Mouse (Mus musculus): ENCODE data around the gene Stk19. TPM values are rescaled to one million over a fixed set of nuclear protein-coding genes. Genes with fewer than 3 reads are reported as not detected.
"Not testable (repeated sequence)": the region's sequence is repeated elsewhere in the genome, so short reads cannot be mapped to it uniquely, and the experiment has no call there.

The Stk19 gene
- polyA plus RNA-seq, 1 experiment from 2014 or later: 25.7 TPM

DNA sequence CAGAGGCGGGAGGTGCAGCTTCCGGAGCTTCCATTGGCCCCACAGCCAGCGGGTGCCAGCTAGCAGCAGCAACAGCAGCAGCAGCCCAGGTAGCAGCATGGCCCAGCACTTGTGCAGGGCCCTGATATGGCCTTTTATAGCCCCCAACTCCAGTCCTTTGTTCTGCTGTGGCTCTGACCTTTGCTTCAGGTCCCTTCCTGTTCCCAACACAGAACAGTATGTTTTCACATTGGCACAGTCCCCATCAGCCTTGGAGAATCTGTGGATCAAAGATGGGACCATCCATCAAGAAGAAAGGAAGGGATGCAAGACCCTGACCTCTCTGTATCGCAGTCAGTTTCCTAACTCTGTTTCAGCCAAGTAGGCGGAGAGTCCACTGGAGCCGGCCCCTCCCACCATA is 32.4 kb downstream of the Stk19 start, which contains the start of gene Cyp21a1:
Gene Cyp21a1 (minus strand): TSS at position 261 of the 400 bp plus-strand sequence.
- H3K9ac ChIP-seq; H3K9me3 ChIP-seq; H3K4me1 ChIP-seq; ATAC-seq (ENCODE audit: insufficient read depth, low FRiP score, low read depth); H3K36me3 ChIP-seq; H3K27me3 ChIP-seq (replicated peaks); H3K4me3 ChIP-seq (replicated peaks); H3K4me2 ChIP-seq; H3K27ac ChIP-seq: not testable (repeated sequence)
- 79% methylated on average over 6 of the region's 6 CpGs for WGBS

DNA sequence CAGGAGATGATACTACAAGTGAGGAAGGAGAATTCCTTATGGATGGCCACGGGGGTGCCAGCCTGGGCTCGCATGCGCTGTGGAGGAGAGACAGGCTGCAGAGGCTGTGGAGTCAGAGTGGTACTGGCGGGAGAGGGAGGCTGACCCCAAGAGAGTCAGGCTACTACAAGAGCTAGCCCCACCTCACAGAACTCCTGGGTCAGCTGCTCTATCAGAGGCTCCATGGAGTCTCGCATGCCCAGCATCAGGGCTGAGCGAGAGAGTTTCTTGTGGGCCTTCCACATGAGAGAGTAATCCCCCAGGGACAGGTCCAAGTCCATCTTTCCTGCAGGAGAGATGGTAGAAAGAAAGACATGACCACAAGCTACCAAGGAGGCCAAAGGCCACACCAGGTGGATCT is 33.4 kb downstream of the Stk19 start:
- not testable (repeated sequence) for H3K36me3 ChIP-seq, H3K9ac ChIP-seq

DNA sequence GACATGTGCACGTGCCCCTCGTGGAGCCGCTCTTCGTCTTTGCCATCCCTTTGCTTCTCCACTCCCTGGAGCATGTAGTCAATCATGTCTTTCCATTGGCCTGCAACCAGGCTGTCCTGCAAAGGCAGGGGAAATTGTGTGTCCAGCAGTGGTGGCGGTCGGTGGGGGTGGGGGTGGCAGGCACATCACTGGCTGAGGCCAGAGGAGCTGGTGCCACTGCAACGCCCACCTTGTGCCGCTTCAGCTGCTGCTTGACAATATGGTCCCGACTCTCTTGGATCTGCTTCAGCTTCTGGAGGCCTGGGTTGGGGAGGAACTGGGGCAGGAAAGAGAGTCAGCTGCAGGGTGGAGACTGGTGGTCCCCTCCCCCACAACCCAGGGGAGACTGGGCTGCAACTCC is 34.0 kb downstream of the Stk19 start:
- not testable (repeated sequence) for H3K36me3 ChIP-seq; H3K9ac ChIP-seq; ATAC-seq (ENCODE audit: insufficient read depth, low FRiP score, low read depth); H3K4me2 ChIP-seq; H3K27ac ChIP-seq; H3K27me3 ChIP-seq (replicated peaks); H3K4me1 ChIP-seq; H3K9me3 ChIP-seq; H3K4me3 ChIP-seq (replicated peaks)
- WGBS: 91% methylated on average over 9 of the region's 9 CpGs

More for the DNA sequence above, 33.4 kb downstream of the Stk19 start:
- not testable (repeated sequence) for H3K27me3 ChIP-seq (replicated peaks); H3K4me1 ChIP-seq; H3K27ac ChIP-seq; H3K9me3 ChIP-seq; H3K4me3 ChIP-seq (replicated peaks); ATAC-seq (ENCODE audit: insufficient read depth, low FRiP score, low read depth); H3K4me2 ChIP-seq
- 92% methylated on average over 6 of the region's 6 CpGs for WGBS

DNA sequence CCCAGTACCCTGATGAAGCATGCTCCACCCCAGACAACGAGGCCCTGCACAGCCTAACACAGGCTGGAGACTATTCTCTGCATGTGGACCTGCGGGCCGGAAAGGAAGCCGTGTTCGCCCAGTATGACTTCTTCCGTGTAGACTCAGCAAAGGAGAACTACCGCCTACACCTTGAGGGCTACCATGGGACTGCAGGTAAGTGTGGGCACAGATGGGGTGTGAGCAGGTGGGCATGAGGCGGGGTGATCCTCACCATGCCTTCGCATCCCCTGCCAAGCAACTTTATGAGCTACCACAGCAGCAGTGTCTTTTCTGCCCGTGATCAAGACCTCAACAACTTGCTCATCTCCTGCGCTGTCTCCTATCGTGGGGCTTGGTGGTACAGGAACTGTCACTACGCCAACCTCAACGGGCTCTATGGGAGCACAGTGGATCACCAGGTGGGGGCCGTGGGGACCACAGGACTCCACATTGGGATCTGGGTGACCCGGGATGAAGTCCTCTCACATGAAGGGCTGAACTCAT is 35.9 kb downstream of the Stk19 start:
- 92% methylated on average over 16 of the region's 16 CpGs for WGBS
- H3K4me3 ChIP-seq (replicated peaks); H3K9ac ChIP-seq; H3K27ac ChIP-seq; H3K36me3 ChIP-seq; H3K4me2 ChIP-seq; H3K4me1 ChIP-seq; H3K27me3 ChIP-seq (replicated peaks); H3K9me3 ChIP-seq; ATAC-seq (ENCODE audit: insufficient read depth, low FRiP score, low read depth): not testable (repeated sequence)

DNA sequence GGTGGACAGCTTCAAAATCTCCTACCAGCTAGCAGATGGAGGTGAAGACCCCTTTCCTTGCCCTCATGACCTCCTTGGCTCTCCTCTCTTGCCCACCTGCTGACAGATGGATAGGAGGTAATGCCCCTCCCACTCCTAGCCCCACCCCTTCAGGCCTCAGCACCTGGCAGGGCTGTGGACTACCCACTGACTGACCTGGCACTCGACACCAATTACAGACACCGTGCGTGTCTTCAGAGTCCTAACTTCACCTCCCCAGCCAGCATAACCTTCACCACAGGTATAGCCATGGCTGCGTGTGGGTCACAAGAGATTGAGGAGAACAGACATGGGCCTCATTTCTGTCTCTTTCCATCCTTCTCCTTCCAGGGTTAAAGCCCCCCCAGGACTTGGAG is 37.2 kb downstream of the Stk19 start:
- Histone ChIP-seq H3K27ac (no peak overlapping the region), H3K4me2 (no peak overlapping the region), H3K36me3 (no peaks in the 10 kb centered on the region), H3K4me1 (no peaks in the 10 kb centered on the region), H3K4me3 (replicated peaks) (no peak overlapping the region), H3K9me3 (no peaks in the 10 kb centered on the region), H3K9ac (no peak overlapping the region), H3K27me3 (replicated peaks) (no peaks in the 10 kb centered on the region)
- 90% methylated on average over 4 of the region's 4 CpGs for WGBS
- ATAC-seq (ENCODE audit: insufficient read depth, low FRiP score, low read depth): no peak

DNA sequence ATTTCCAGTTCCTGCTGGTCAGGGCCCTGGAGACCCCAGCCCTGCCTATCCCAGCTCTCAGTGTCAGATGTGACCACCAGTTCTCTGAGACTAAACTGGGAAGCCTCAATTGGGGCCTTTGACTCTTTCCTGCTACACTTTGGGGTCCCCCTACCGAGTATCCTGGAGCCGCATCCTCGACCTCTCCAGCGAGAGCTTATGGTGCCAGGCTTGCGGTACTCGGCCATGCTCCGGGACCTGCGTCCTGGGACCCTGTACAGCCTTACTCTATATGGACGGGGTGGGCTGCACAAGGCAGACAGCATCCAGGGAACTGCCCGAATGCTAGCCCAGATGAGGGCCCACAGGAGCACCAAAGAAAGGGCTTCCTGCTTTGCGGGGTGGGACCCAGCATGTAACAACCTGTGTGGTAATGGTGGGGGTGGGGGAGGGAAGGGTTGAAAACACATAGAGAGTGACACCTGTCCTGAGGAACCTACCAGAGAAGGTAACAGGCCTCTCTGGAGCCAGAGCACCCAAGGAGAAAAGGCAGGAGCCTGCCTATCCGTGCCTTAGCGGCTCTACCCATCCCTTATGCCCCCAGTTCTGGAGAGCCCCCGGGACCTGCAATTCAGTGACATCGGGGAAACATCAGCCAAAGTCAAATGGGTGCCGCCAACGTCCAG is 37.7 kb downstream of the Stk19 start:
- H3K36me3 ChIP-seq: no peaks in the 10 kb centered on the region
- H3K27ac ChIP-seq: no peak overlapping the region
- no peaks in the 10 kb centered on the region for H3K9me3 ChIP-seq
- 89% methylated on average over 17 of the region's 17 CpGs for WGBS
- H3K4me3 ChIP-seq (replicated peaks): no peak overlapping the region
- no peak for ATAC-seq (ENCODE audit: insufficient read depth, low FRiP score, low read depth)
- H3K9ac ChIP-seq: no peak overlapping the region
- no peaks in the 10 kb centered on the region for H3K4me1 ChIP-seq
- no peak overlapping the region for H3K4me2 ChIP-seq
- no peaks in the 10 kb centered on the region for H3K27me3 ChIP-seq (replicated peaks)

DNA sequence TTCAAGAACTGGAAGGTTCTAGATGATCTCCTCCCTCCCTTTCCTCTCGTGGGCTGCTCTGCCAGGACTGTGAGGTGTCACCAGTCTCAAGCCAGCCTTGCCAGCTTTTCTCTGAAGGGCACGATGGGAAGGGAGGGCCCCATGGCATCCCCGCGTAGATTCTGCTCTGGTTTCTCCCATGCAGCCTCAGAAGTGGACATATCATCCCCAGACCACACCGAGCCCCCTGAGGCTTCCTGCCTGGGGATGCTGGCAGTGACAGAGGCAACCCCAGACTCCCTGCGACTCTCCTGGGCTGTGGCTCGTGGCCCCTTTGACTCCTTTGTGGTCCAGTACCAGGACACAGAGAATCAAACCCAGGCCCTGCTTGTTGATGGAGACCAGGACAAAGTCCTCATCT is 38.7 kb downstream of the Stk19 start:
- H3K4me2 ChIP-seq; ATAC-seq (ENCODE audit: insufficient read depth, low FRiP score, low read depth); H3K27me3 ChIP-seq (replicated peaks); H3K4me1 ChIP-seq; H3K27ac ChIP-seq; H3K4me3 ChIP-seq (replicated peaks); H3K9ac ChIP-seq; H3K9me3 ChIP-seq; H3K36me3 ChIP-seq: not testable (repeated sequence)
- 75% methylated on average over 7 of the region's 7 CpGs for WGBS

DNA sequence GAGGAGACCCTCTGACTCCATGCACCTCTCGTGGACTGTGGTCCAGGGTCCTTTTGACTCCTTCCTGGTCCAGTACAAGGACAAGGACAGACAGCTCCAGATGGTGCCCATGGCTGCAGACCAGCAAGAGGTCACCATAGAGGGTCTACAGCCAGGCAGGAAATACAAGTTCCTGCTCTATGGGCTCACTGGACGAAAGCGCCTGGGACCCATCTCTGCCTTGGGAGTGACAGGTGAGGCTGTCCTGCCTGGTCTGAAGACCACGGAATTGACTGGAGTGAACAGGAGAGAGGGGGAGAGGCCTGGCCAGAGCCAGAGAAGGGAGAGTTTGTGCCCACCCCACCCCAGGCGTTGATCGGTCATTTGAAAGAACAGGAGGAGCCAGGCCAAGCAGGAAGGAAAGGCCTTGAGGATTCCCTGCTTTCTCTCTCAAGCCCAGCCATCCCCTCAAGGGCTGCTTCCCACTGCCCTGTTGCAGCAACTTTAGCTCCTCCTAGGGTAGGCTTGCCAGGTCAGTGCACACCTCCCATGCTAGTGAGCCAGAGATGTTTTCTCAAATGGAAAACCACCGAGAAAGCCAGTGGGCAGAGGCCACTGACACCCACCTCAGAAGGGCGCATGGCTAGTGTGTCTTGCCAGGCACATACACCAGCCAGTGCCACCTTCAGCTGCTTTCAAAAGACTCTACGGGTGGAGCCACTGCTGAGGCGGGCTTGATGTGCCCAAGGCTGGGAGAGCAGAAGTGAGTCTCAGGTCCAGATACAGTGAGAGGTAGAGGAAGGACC is 39.3 kb downstream of the Stk19 start:
- not testable (repeated sequence) for H3K36me3 ChIP-seq; H3K4me3 ChIP-seq (replicated peaks); H3K9ac ChIP-seq; H3K27ac ChIP-seq; H3K9me3 ChIP-seq; ATAC-seq (ENCODE audit: insufficient read depth, low FRiP score, low read depth); H3K4me2 ChIP-seq; H3K27me3 ChIP-seq (replicated peaks); H3K4me1 ChIP-seq
- WGBS: 85% methylated on average over 10 of the region's 10 CpGs

DNA sequence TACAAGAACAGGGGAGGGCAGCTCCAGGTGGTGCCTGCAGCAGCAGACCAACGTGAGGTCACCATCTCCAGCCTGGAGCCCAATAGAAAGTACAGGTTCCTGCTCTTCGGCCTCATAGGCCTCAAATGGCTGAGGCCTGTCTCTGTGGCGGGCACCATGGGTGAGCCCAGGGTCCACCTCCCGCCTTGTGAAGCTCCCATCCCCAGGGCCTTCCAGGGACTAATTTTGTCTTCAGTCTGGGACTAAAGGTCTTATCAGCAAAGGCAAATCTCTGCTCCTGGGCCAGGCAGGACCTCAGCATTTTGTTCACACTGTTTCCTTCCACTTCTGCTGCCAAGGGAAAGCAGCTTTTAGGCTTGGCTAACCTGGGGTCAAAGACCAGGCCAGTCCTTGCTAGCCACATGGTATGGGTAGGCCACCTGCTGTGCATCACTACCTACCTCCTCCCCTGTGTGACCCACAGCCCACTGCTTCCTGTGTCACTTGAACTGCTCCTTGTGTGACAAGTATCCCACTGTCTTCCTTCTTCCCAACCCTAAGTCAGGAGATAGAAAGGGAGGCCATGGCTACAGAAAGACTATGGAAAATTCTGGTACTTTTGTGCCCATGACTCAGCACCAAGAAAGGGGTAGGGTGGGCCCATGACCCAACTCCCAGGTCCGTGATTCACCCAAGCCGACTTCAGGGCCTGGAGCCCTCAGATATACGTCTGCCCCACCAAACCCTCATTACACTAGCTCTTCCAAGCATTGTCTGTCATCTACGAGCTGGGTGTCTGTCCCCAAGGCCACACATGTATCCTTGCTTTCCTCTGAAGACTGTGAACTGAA is 40.2 kb downstream of the Stk19 start:
- ATAC-seq (ENCODE audit: insufficient read depth, low FRiP score, low read depth): no peak
- no peak overlapping the region for H3K9ac ChIP-seq

DNA sequence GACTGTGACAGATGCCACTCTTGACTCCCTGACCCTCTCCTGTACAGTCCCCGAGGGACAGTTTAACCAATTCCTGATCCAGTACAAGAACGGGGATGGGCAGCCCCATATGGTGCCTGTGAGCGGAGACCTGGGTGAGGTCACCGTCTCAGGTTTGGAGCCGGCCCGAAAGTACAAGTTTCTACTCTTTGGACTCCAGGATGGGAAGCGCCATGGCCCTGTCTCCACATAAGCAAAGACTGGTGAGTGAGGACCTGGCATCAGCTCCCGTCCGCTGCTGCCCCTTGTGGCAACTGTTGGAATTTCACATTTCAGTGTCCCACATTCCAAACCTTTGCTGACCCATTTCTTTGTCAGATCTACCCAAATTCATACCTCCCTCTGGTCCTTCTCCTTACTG is 41.1 kb downstream of the Stk19 start:
- no peaks in the 10 kb centered on the region for H3K9me3 ChIP-seq
- H3K9ac ChIP-seq: no peak overlapping the region
- no peak overlapping the region for H3K27ac ChIP-seq
- ATAC-seq (ENCODE audit: insufficient read depth, low FRiP score, low read depth): no peak
- H3K36me3 ChIP-seq: no peaks in the 10 kb centered on the region
- WGBS: 70% methylated on average over 9 of the region's 9 CpGs
- no peaks in the 10 kb centered on the region for H3K4me1 ChIP-seq
- no peaks in the 10 kb centered on the region for H3K27me3 ChIP-seq (replicated peaks)
- no peak overlapping the region for H3K4me3 ChIP-seq (replicated peaks)
- no peak overlapping the region for H3K4me2 ChIP-seq

More for the DNA sequence above, 40.2 kb downstream of the Stk19 start:
- Histone ChIP-seq H3K4me2 (no peak overlapping the region), H3K9me3 (no peaks in the 10 kb centered on the region), H3K27ac (no peak overlapping the region), H3K27me3 (replicated peaks) (no peaks in the 10 kb centered on the region), H3K36me3 (no peaks in the 10 kb centered on the region), H3K4me1 (no peaks in the 10 kb centered on the region), H3K4me3 (replicated peaks) (no peak overlapping the region)
- 80% methylated on average over 8 of the region's 8 CpGs for WGBS

DNA sequence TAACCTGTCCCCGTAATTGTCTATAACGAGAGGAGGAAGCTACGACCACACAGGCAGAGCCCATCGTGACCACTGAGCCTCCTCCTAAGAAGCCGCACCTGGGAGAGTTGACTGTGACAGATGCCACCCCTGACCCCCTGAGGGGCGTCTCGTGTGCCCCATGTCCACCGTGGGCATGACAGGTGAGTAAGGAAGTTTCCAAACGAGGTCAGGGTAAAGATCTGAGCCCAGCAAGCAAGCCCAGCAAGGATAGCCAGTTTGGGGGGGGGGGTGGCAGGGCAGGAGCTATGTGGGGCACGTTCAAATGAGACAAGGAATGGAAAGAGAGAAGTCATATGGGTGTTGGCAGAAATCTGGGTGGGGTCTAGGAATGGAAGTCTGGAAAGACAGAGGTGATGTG is 41.7 kb downstream of the Stk19 start:
- H3K9me3 ChIP-seq: no peaks in the 10 kb centered on the region
- no peaks in the 10 kb centered on the region for H3K27me3 ChIP-seq (replicated peaks)
- WGBS: 84% methylated on average over 10 of the region's 10 CpGs
- H3K9ac ChIP-seq: no peak overlapping the region
- no peak overlapping the region for H3K4me3 ChIP-seq (replicated peaks)
- no peaks in the 10 kb centered on the region for H3K36me3 ChIP-seq
- no peak overlapping the region for H3K27ac ChIP-seq
- no peaks in the 10 kb centered on the region for H3K4me1 ChIP-seq
- no peak for ATAC-seq (ENCODE audit: insufficient read depth, low FRiP score, low read depth)
- no peak overlapping the region for H3K4me2 ChIP-seq

Data from stomach, embryonic 15.5 days (tissue).